Mouse (Mus musculus): Measurements from ENCODE around the gene Trmt13. TPM values are rescaled to one million over a fixed set of nuclear protein-coding genes. Genes with fewer than 3 reads are reported as not detected.
"Not testable (repeated sequence)": the region's sequence is repeated elsewhere in the genome, so short reads cannot be mapped to it uniquely, and the experiment has no call there.

Gene Trmt13
- polyA plus RNA-seq (2015; fragmentation: Nextera tagmentation; extraction: Ambion mirVana), result 28.4 and 29.8 TPM in 2 replicates

- no peak within 1 kb of the TSS for H3K4me3 ChIP-seq (replicated peaks)
- WGBS, result 56% methylated on average over 10 of the region's 10 CpGs
- 0 out of 2 replicates have a peak, but pooled peaks cover 13% of the 10 kb centered on the region for H3K36me3 ChIP-seq
- ATAC-seq (ENCODE audit: insufficient read depth, low FRiP score, low read depth), result peak; percentile 70; the same call in 1 of the 2 replicates
- H3K4me2 ChIP-seq, result no peak within 1 kb of the TSS
- no peaks in the 10 kb centered on the region for H3K27me3 ChIP-seq (replicated peaks)
- H3K27ac ChIP-seq, result no peak within 1 kb of the TSS
- no peaks in the 10 kb centered on the region for H3K9me3 ChIP-seq
- no peaks in the 10 kb centered on the region for H3K4me1 ChIP-seq
- H3K9ac ChIP-seq, result no peak within 1 kb of the TSS
Measured at GRCm38 (mm10) chr3:116614295-116614892, at the start of gene Trmt13. Trmt13 (minus strand) TSS chr3:116614587.

DNA sequence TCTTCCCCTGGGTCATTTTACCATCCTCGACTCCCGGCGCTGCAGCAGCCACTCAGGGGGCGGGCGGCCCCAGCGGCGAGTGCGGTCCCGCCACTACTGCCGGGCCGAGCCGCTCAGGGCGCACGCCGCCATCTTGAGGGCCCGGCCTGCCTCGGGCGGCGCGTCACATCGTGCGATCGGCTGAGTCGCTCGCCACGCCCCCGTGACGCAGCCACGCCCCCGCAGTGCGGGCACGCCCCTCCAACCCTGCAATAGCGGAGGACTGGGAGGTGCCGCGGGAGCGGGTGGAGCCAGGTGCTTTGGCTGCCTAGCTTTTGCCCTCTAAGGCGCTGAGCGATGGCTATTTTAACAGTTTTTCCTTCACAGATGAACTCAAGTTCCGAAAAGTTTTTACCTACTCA lies 48.1 kb upstream of the Trmt13 start, which contains the start of gene Mfsd14a:
Gene Mfsd14a, minus strand, starts transcription at position 215 of the 401 bp plus-strand sequence.
- H3K4me1 ChIP-seq, result peaks cover 6% of the 10 kb centered on the region; the same call in 1 of the 2 replicates
- H3K27me3 ChIP-seq (replicated peaks), result no peaks in the 10 kb centered on the region
- no peaks in the 10 kb centered on the region for H3K9me3 ChIP-seq
- no peaks in the 10 kb centered on the region for H3K36me3 ChIP-seq
- ATAC-seq (ENCODE audit: insufficient read depth, low FRiP score, low read depth), result peak; percentile 99
- peak within 1 kb of the TSS; percentile 89 for H3K27ac ChIP-seq
- peak within 1 kb of the TSS; percentile 57 for H3K4me2 ChIP-seq
- H3K9ac ChIP-seq, result peak within 1 kb of the TSS; percentile 90
- H3K4me3 ChIP-seq (replicated peaks), result peak within 1 kb of the TSS; percentile 83
- WGBS, result under 1% methylated on average over 39 of the region's 39 CpGs

DNA sequence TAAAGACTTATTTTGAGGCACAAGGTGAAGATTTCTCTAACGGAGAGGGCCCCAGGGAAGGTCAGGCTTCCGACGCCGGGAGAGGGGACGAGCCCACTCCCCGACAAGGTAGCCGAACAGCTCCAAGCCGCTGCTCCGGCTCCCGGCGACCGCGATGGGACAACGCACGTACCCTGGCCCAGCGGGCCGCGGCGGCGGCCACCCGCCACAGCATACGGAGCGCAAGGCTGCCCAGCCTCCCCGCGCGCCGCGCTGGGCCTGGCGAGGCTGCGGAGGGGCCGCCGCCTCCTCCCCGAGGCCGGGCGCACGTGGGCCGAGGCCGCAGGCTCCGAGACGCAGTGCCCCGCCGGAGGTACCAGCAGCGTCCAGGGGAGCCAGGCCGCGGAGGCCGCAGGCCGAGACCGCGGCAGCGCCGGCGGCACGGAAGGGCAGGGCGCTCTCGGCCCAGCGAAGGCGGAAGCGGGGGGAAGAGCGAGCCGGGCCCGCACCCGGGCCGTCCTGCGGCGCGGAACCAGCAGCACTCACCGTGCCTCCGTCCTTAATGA lies 47.6 kb upstream of the Trmt13 start:
- Histone ChIP-seq H3K27ac (peak overlapping the region; percentile 89), H3K9me3 (no peaks in the 10 kb centered on the region), H3K4me1 (peaks cover 6% of the 10 kb centered on the region; the same call in 1 of the 2 replicates), H3K27me3 (replicated peaks) (no peaks in the 10 kb centered on the region), H3K4me3 (replicated peaks) (peak overlapping the region; percentile 83), H3K9ac (peak overlapping the region; percentile 90), H3K4me2 (peak overlapping the region; percentile 57), H3K36me3 (no peaks in the 10 kb centered on the region)
- WGBS, result under 1% methylated on average over 62 of the region's 68 CpGs
- ATAC-seq (ENCODE audit: insufficient read depth, low FRiP score, low read depth), result peak; percentile 84

DNA sequence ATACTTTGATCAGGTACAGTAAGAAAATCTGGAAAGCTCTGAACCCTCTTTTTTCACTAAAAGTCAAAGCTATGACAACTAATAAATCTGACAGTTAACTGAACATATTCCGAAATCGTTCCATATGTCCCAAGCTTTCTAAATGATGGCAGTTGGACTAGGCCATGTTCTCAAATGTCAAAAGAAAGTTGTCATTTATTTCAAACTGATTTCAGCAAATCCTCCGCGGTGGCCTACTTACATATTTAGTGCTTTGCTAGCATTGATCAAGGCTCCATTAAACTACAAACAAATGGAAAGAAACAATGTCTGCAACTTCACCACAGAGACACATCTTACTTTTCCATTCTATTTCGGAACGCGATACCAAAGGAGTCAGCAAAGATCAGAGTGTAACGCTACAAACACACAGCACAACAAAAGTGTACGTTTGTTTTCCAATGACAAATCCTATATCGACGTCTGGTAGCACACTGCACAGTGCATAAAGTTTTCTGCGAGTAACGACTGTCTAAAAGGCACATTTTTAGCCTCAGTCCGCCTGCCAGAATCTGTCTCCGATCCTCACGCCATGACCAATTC lies 47.0 kb upstream of the Trmt13 start:
- Histone ChIP-seq H3K9ac (peak overlapping the region; percentile 90), H3K4me1 (peaks cover 6% of the 10 kb centered on the region; the same call in 1 of the 2 replicates), H3K4me3 (replicated peaks) (peak overlapping the region; percentile 83), H3K27me3 (replicated peaks) (no peaks in the 10 kb centered on the region), H3K36me3 (no peaks in the 10 kb centered on the region), H3K9me3 (no peaks in the 10 kb centered on the region), H3K27ac (peak overlapping the region; percentile 89), H3K4me2 (peak overlapping the region; percentile 57)
- ATAC-seq (ENCODE audit: insufficient read depth, low FRiP score, low read depth), result no peak
- WGBS, result 3% methylated on average over 16 of the region's 16 CpGs

DNA sequence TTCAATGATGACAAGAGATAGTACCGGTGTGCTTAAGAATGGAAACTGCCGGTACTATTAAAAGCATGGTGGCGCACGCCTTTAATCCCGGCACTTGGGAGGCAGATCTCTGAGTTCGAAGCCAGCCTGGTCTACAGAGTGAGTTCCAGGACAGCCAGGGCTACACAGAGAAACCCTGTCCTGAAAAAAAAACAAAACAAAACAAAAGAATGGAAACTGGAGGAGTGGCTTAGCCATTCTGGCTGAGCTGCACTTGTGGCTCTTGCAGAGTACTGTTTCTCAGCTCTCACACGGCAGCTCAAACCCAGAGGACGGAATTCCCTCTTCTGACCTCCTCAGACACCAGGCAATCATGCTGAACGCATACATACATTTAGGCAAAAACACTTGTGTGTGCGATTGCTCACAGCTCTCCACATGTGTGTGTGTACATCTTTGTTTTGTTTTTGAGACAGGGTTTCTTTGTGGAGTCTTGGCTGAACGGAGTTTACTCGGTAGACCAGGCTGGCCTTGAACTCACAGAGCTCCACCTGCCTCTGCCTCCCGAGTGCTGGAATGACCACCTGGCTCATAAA lies 45.6 kb upstream of the Trmt13 start:
- peak overlapping the region; percentile 57; the same call in 1 of the 2 replicates for H3K4me2 ChIP-seq
- no peaks in the 10 kb centered on the region for H3K36me3 ChIP-seq
- peaks cover 6% of the 10 kb centered on the region; the same call in 1 of the 2 replicates for H3K4me1 ChIP-seq
- no peaks in the 10 kb centered on the region for H3K9me3 ChIP-seq
- WGBS, result 79% methylated on average over 13 of the region's 13 CpGs
- no peak overlapping the region for H3K27ac ChIP-seq
- ATAC-seq (ENCODE audit: insufficient read depth, low FRiP score, low read depth), result no peak
- H3K27me3 ChIP-seq (replicated peaks), result no peaks in the 10 kb centered on the region
- H3K4me3 ChIP-seq (replicated peaks), result no peak overlapping the region
- no peak overlapping the region for H3K9ac ChIP-seq

- Histone ChIP-seq H3K36me3 (no peaks in the 10 kb centered on the region), H3K9me3 (no peaks in the 10 kb centered on the region), H3K4me3 (replicated peaks) (no peak overlapping the region), H3K27me3 (replicated peaks) (no peaks in the 10 kb centered on the region), H3K27ac (no peak overlapping the region), H3K9ac (no peak overlapping the region), H3K4me2 (no peak overlapping the region), H3K4me1 (peaks cover 6% of the 10 kb centered on the region; the same call in 1 of the 2 replicates)
- ATAC-seq (ENCODE audit: insufficient read depth, low FRiP score, low read depth), result no peak
- 80% methylated on average over 15 of the region's 15 CpGs for WGBS
Measured at GRCm38 (mm10) chr3:116658928-116659565, 44.7 kb upstream of the Trmt13 start.

DNA sequence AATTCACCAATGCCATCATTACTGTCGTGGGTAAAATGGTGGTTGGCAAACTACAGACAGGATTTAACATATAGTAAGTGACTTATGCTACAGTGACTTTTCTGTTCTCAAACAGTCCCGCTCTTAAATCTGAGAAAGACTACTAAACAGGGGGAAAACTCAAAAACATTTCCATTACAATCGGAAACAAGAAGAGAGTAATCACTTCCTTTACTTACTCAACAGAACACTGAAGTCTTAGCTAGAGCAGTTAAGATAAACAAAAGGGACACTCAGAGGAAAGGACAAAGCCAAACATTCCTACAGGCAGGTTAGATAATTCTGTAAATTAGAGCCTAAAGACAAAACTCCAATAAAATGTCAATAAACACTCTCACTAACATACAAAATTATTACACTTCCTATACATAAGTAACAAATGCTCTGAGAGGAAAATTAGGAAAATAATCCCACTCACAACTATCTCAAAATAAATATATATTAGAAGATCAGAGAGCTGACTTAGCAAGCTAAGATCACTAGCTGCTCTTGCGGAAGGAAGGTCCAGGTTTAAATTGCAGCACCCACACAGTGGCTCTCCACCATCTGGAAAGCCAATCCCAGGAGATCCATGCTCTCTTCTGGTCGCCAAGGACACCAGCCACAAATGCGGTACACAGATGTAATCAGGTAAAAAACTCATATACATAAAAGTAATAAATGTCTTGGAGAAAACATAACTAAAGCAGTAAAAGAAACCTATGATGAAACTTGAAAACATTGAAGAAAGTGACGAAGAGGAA lies 42.0 kb upstream of the Trmt13 start:
- Histone ChIP-seq H3K4me1 (peaks cover 6% of the 10 kb centered on the region; the same call in 1 of the 2 replicates), H3K27me3 (replicated peaks) (no peaks in the 10 kb centered on the region), H3K9ac (no peak overlapping the region), H3K4me3 (replicated peaks) (no peak overlapping the region), H3K36me3 (no peaks in the 10 kb centered on the region), H3K4me2 (no peak overlapping the region), H3K27ac (no peak overlapping the region), H3K9me3 (no peaks in the 10 kb centered on the region)
- WGBS, result 71% methylated on average over 7 of the region's 7 CpGs
- no peak for ATAC-seq (ENCODE audit: insufficient read depth, low FRiP score, low read depth)

- H3K36me3 ChIP-seq; H3K27me3 ChIP-seq (replicated peaks); H3K9me3 ChIP-seq; H3K27ac ChIP-seq; H3K4me1 ChIP-seq; H3K4me3 ChIP-seq (replicated peaks); H3K9ac ChIP-seq; ATAC-seq (ENCODE audit: insufficient read depth, low FRiP score, low read depth); H3K4me2 ChIP-seq: not testable (repeated sequence)
- 91% methylated on average over 11 of the region's 11 CpGs for WGBS
Measured at GRCm38 (mm10) chr3:116654051-116654450, 39.7 kb upstream of the Trmt13 start.

DNA sequence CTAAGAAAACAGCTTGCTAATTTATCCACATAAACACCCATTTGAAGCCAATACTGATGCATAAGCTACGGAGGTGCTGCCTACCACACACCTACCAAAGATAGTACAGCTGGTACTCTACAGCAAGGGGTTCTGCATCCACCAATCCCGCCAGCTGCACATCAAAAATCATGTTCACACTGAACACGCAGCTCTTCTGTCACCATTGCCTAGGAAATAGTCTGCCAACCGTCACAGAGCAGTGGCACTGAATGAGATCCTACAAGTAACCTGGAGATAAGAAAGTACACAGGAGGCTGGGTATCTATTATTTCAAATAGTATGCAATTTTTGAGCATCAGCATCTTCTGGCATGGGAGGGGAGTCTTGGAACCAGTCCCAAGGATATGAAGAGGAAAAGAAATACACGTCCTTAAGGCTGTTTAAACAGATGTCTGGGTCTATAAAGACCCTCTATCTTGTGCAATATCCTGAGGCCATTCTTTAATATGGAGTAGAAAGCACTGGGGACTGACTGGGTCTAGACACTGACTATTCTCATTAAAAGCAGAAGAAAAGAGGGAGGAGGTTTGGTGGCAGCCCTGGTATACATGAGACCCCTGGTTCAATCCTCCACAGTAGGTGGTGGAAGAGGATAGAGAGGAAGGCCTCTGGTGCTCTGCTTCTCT lies 39.0 kb upstream of the Trmt13 start:
- 65% methylated on average over 5 of the region's 5 CpGs for WGBS
- H3K36me3 ChIP-seq, result 0 out of 2 replicates have a peak, but pooled peaks cover 3% of the 10 kb centered on the region
- H3K9ac ChIP-seq, result no peak overlapping the region
- no peaks in the 10 kb centered on the region for H3K4me1 ChIP-seq
- no peak for ATAC-seq (ENCODE audit: insufficient read depth, low FRiP score, low read depth)
- no peak overlapping the region for H3K4me2 ChIP-seq
- no peak overlapping the region for H3K27ac ChIP-seq
- H3K9me3 ChIP-seq, result no peaks in the 10 kb centered on the region
- H3K4me3 ChIP-seq (replicated peaks), result no peak overlapping the region
- H3K27me3 ChIP-seq (replicated peaks), result no peaks in the 10 kb centered on the region

GRCm38 (mm10) chr3:116652033-116652446 lies 37.7 kb upstream of the Trmt13 start:
- Histone ChIP-seq H3K4me1 (no peaks in the 10 kb centered on the region), H3K27ac (no peak overlapping the region), H3K36me3 (0 out of 2 replicates have a peak, but pooled peaks cover 3% of the 10 kb centered on the region), H3K4me2 (no peak overlapping the region), H3K9ac (no peak overlapping the region), H3K4me3 (replicated peaks) (no peak overlapping the region), H3K9me3 (no peaks in the 10 kb centered on the region), H3K27me3 (replicated peaks) (no peaks in the 10 kb centered on the region)
- WGBS, result 69% methylated on average over 3 of the region's 3 CpGs
- no peak for ATAC-seq (ENCODE audit: insufficient read depth, low FRiP score, low read depth)

DNA sequence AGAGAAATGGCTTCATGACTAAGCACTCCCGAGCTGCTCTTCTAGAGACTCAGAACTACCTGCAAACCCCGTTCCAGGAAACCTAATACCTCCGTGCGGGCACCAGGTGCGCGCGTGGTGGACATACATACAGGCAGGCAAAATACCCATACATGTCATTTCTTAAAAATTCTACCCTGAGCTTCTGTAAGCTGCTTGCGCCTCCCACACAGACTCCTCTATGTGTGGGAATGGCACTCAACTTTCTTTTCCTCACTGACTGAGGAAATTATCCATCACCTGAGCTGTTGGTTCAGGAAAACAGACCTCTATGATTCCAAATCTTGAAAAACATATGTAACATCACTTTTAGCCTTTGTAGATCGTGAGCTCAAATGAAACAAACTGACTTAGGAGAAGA lies 36.3 kb upstream of the Trmt13 start:
- H3K9ac ChIP-seq, result no peak overlapping the region
- H3K27me3 ChIP-seq (replicated peaks), result no peaks in the 10 kb centered on the region
- no peaks in the 10 kb centered on the region for H3K9me3 ChIP-seq
- no peak for ATAC-seq (ENCODE audit: insufficient read depth, low FRiP score, low read depth)
- H3K4me3 ChIP-seq (replicated peaks), result no peak overlapping the region
- peaks cover 3% of the 10 kb centered on the region; the same call in 1 of the 2 replicates for H3K36me3 ChIP-seq
- WGBS, result 93% methylated on average over 9 of the region's 9 CpGs
- no peak overlapping the region for H3K27ac ChIP-seq
- H3K4me1 ChIP-seq, result no peaks in the 10 kb centered on the region
- H3K4me2 ChIP-seq, result no peak overlapping the region
